Mouse (Mus musculus): ENCODE data around the gene Mrps2.

Mrps2 gene

DNA sequence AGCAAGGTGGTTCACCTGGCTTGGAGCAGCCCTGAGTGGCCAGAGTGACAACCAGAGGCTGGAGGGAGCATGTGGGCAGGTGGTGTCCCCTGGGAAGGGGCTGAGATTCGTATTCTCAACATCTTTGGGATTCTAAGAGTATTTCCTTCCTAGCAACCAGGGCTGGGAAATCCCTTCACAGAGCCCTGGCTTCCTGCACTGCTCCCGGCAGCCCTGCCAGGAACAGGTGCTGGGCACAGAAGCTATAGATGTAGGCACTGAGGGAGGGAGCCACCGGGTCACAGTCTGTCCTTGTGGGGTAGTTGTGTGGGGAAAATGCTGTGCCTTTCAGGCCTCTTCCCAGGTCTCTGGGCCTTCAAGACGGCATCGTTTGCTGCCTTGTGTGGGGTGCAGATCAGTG lies 52.7 kb downstream of the Mrps2 start:
- DNase-seq (ENCODE audit: extremely low spot score, low spot score): no peak

All from neural tube, embryonic 10.5 days (tissue).